In the genomic region with DNA sequence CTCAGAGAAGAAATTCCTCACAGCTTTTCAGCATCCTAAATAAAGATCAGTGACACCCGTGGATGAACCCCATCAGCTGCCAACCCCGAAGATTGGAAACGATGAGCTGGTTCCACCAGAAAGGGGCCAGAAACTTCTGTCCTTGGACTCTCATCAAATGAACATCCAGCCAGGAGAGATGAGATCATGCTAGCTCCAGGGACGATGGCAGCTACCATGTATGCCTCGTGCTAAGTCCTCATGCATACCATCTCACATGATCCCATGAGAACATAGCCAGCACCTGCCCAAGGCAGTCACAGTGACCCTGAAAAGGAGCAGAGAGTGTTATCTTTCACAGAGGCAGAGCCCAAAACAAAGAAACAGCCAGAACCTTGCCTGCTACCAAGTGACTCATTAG, we compare ENCODE assay signal across 21 mouse cellular contexts.
DNase-seq lines count a peak whose midpoint lies in the region; ATAC-seq and TF ChIP-seq lines count a peak whose summit lies in the region.
"Had no signal": no experiment of that assay in that cellular context is flagged by ENCODE, and none has a peak within 500 bp of the region (broad histone marks: within the 10 kb centered on the region; RNA-seq: fewer than 3 reads in every experiment).

No protein-coding gene starts in this region.

- no peaks in the 10 kb centered on the region for H3K9me3 ChIP-seq in limb, embryonic 15.5 days
- H3K9me3 ChIP-seq in limb, embryonic 10.5 days (replicated peaks) = no peaks in the 10 kb centered on the region
- no peaks in the 10 kb centered on the region for H3K9me3 ChIP-seq in liver, postnatal 0 days (ENCODE audit: low read length)
- H3K9me3 ChIP-seq: embryonic facial prominence, embryonic 12.5 days; forebrain, embryonic 12.5 days; hindbrain, embryonic 12.5 days; limb, embryonic 13.5 days; liver, embryonic 13.5 days; midbrain, embryonic 12.5 days had no signal

- 0 out of 2 replicates have a peak, but pooled peaks cover 3% of the 10 kb centered on the region for H3K27me3 ChIP-seq in limb, embryonic 15.5 days
- no peaks in the 10 kb centered on the region for H3K27me3 ChIP-seq in limb, embryonic 10.5 days (ENCODE audit: low read depth, poor library complexity, severe bottlenecking)
- H3K27me3 ChIP-seq in liver, postnatal 0 days (ENCODE audit: insufficient read depth, low read length) = no peaks in the 10 kb centered on the region
- H3K27me3 ChIP-seq: embryonic facial prominence, embryonic 12.5 days; limb, embryonic 13.5 days had no signal

- H3K4me2 ChIP-seq in limb, embryonic 15.5 days = no peak overlapping the region
- H3K4me2 ChIP-seq in liver, postnatal 0 days (ENCODE audit: low read depth, low read length) = no peak overlapping the region
- H3K4me2 ChIP-seq: embryonic facial prominence, embryonic 12.5 days; forebrain, embryonic 12.5 days; heart, embryonic 11.5 days; hindbrain, embryonic 12.5 days; limb, embryonic 13.5 days; liver, embryonic 13.5 days; lung, embryonic 14.5 days; midbrain, embryonic 12.5 days had no signal

- H3K27ac ChIP-seq in limb, embryonic 15.5 days = no peak overlapping the region
- H3K27ac ChIP-seq in limb, embryonic 10.5 days = no peak overlapping the region
- no peak overlapping the region for H3K27ac ChIP-seq in liver, postnatal 0 days (ENCODE audit: low read depth)
- H3K27ac ChIP-seq: embryonic facial prominence, embryonic 12.5 days; forebrain, embryonic 12.5 days; hindbrain, embryonic 12.5 days; limb, embryonic 13.5 days; liver, embryonic 13.5 days; midbrain, embryonic 12.5 days had no signal

- H3K4me3 ChIP-seq in limb, embryonic 15.5 days = no peak overlapping the region
- no peak overlapping the region for H3K4me3 ChIP-seq in limb, embryonic 10.5 days
- no peak overlapping the region for H3K4me3 ChIP-seq in liver, postnatal 0 days (ENCODE audit: low read depth, low read length)
- H3K4me3 ChIP-seq: embryonic facial prominence, embryonic 12.5 days; forebrain, embryonic 12.5 days; hindbrain, embryonic 12.5 days; limb, embryonic 13.5 days; liver, embryonic 13.5 days; midbrain, embryonic 12.5 days had no signal

- no peaks in the 10 kb centered on the region for H3K36me3 ChIP-seq in limb, embryonic 15.5 days
- H3K36me3 ChIP-seq in limb, embryonic 10.5 days = no peaks in the 10 kb centered on the region
- no peaks in the 10 kb centered on the region for H3K36me3 ChIP-seq in liver, postnatal 0 days (replicated peaks; ENCODE audit: insufficient read depth, low read length)
- H3K36me3 ChIP-seq: embryonic facial prominence, embryonic 12.5 days; forebrain, embryonic 12.5 days; hindbrain, embryonic 12.5 days; limb, embryonic 13.5 days; liver, embryonic 13.5 days; midbrain, embryonic 12.5 days had no signal

- TF ChIP-seq CTCF in liver, postnatal 0 days (IDR thresholded peaks at IDR 0.05; ENCODE audit: low read depth) = no peak

- 0 out of 2 replicates have a peak, but pooled peaks have one; percentile 5 for ATAC-seq in limb, embryonic 15.5 days (ENCODE audit: insufficient number of reproducible peaks, low FRiP score, low TSS enrichment, low read depth)
- no peak for ATAC-seq in liver, postnatal 0 days
- ATAC-seq: CD4-positive, CD25-positive, alpha-beta regulatory T cell, adult 4 months had no signal

- TF ChIP-seq EP300 in liver, postnatal 0 days (IDR thresholded peaks at IDR 0.05; ENCODE audit: low read depth) = no peak

- peaks cover 32% of the 10 kb centered on the region for H3K4me1 ChIP-seq in limb, embryonic 15.5 days
- H3K4me1 ChIP-seq in limb, embryonic 10.5 days = peaks cover 47% of the 10 kb centered on the region
- H3K4me1 ChIP-seq in liver, postnatal 0 days (ENCODE audit: insufficient read depth) = peaks cover 21% of the 10 kb centered on the region

- H3K9ac ChIP-seq in limb, embryonic 15.5 days = no peak overlapping the region
- H3K9ac ChIP-seq in liver, postnatal 0 days (replicated peaks) = no peak overlapping the region
- H3K9ac ChIP-seq: embryonic facial prominence, embryonic 12.5 days; forebrain, embryonic 12.5 days; hindbrain, embryonic 12.5 days; limb, embryonic 13.5 days; liver, embryonic 13.5 days; lung, embryonic 14.5 days; midbrain, embryonic 12.5 days had no signal

- DNase-seq in gastrocnemius, adult 18-20 months (ENCODE audit: low spot score) = peak; percentile 83
- DNase-seq in gastrocnemius, postnatal 10 days = no peak
- DNase-seq in limb, embryonic 10.5 days (ENCODE audit: low spot score) = no peak
- DNase-seq in Muller cell, postnatal 12 days (ENCODE audit: inconsistent ontology term) = peak; percentile 76
- peak; percentile 57 for DNase-seq in gastrocnemius, postnatal 25 days
- DNase-seq in liver, postnatal 0 days = no peak
- DNase-seq: cerebellum, adult 11-12 months; cerebellum, postnatal 14 days; kidney, adult 18-20 months; kidney, postnatal 4 days; liver, embryonic 13.5 days; lung, embryonic 14.5 days; spleen, adult 18-20 months had no signal

- 79% methylated on average over 5 of the region's 5 CpGs for WGBS in limb, embryonic 15.5 days
- 90% methylated on average over 5 of the region's 5 CpGs for WGBS in limb, embryonic 10.5 days
- WGBS in liver, postnatal 0 days (ENCODE audit: insufficient replicate concordance) = 79% methylated on average over 5 of the region's 5 CpGs

Comparison
In these comparisons a context has a peak if more than half of its experiments do, and no peak if none do; other contexts are left out.
1. DNase-seq: peak in gastrocnemius, adult 18-20 months (single experiment), Muller cell, postnatal 12 days (single experiment) and gastrocnemius, postnatal 25 days (single experiment); none in gastrocnemius, postnatal 10 days (single experiment), limb, embryonic 10.5 days (single experiment) and liver, postnatal 0 days (single experiment).